Comparison of ENCODE assay signal across 9 mouse cellular contexts in the genomic region with DNA sequence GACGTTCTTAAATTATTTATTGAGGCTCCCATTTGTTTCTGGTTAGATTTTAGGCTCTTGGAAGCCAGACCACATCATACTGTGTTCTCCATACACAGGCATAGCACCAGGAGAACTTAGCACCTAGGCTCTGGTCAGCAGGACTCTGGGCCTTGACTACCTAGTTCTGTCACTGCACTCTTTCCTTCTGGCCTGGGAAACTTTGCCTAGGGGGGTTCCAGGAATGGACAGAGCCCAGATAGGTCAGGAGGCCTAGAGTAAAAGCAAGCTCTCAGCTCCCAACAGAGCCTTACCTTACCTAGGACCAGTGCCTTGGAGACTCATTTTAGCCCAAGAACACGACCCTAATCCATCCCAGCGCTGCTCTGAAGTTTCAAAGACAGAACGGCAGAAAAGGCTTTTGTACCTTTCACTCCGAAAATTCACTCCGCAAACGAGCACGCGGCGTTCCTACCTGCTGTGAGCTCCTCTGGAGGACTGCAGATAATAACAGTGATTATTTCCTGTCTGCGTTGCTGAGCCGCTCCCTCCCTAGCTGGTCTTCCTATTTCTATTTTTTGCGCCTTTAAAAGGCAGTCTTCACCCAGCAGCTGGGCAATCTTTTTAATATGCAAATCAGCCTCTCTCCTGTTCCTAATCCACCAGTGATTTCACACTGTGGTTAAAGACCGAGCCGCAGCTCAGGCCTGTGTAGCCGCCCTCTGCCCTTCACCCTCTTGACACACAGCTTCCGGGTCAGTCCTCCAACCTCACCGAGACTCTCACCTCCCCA. TPM values are rescaled to one million over a fixed set of nuclear protein-coding genes. Genes with fewer than 3 reads are reported as not detected.
DNase-seq lines count a peak whose midpoint lies in the region; ATAC-seq and TF ChIP-seq lines count a peak whose summit lies in the region.
"Had no signal": no experiment of that assay in that cellular context is flagged by ENCODE, and none has a peak within 500 bp of the region (broad histone marks: within the 10 kb centered on the region; RNA-seq: fewer than 3 reads in every experiment).

No protein-coding gene starts in this region.

- no peaks in the 10 kb centered on the region for H3K9me3 ChIP-seq in kidney, embryonic 14.5 days (ENCODE audit: control insufficient read depth, low read length)
- no peaks in the 10 kb centered on the region for H3K9me3 ChIP-seq in hindbrain, embryonic 16.5 days (ENCODE audit: control insufficient read depth, low read length)
- no peaks in the 10 kb centered on the region for H3K9me3 ChIP-seq in neural tube, embryonic 12.5 days

- no peak for TF ChIP-seq CTCF in gastrocnemius, adult 2 months (IDR thresholded peaks at IDR 0.05)

- peaks cover 6% of the 10 kb centered on the region for H3K4me1 ChIP-seq in kidney, embryonic 14.5 days (ENCODE audit: control insufficient read depth, insufficient read depth, low read length)
- peaks cover 3% of the 10 kb centered on the region; the same call in 1 of the 2 replicates for H3K4me1 ChIP-seq in brown adipose tissue, adult 24 weeks (ENCODE audit: control insufficient read depth, insufficient read depth, insufficient read length, low read length)
- peaks cover 18% of the 10 kb centered on the region for H3K4me1 ChIP-seq in hindbrain, embryonic 16.5 days (ENCODE audit: control insufficient read depth, insufficient read depth, low read depth, low read length)
- H3K4me1 ChIP-seq in neural tube, embryonic 12.5 days = peaks cover 23% of the 10 kb centered on the region

- no peak overlapping the region for H3K9ac ChIP-seq in kidney, embryonic 14.5 days (ENCODE audit: low read depth, low read length)
- H3K9ac ChIP-seq in hindbrain, embryonic 16.5 days (ENCODE audit: low read depth, low read length) = 0 out of 2 replicates have a peak overlapping the region, but pooled peaks have one; percentile 14
- 0 out of 2 replicates have a peak overlapping the region, but pooled peaks have one; percentile 13 for H3K9ac ChIP-seq in neural tube, embryonic 12.5 days

- H3K4me3 ChIP-seq in kidney, embryonic 14.5 days (ENCODE audit: low read length) = no peak overlapping the region
- H3K4me3 ChIP-seq in brown adipose tissue, adult 24 weeks (ENCODE audit: insufficient read depth, low read depth, low read length) = peak overlapping the region; percentile 16; the same call in 1 of the 2 replicates
- H3K4me3 ChIP-seq in hindbrain, embryonic 16.5 days (ENCODE audit: low read length) = 0 out of 2 replicates have a peak overlapping the region, but pooled peaks have one; percentile 3
- no peak overlapping the region for H3K4me3 ChIP-seq in neural tube, embryonic 12.5 days
- no peak overlapping the region for H3K4me3 ChIP-seq in gastrocnemius, adult 2 months

- H3K36me3 ChIP-seq in kidney, embryonic 14.5 days (ENCODE audit: control insufficient read depth, insufficient read depth, low read length) = no peaks in the 10 kb centered on the region
- H3K36me3 ChIP-seq in hindbrain, embryonic 16.5 days (ENCODE audit: control insufficient read depth, insufficient read depth, low read length) = no peaks in the 10 kb centered on the region
- no peaks in the 10 kb centered on the region for H3K36me3 ChIP-seq in neural tube, embryonic 12.5 days

- no peaks in the 10 kb centered on the region for H3K27me3 ChIP-seq in kidney, embryonic 14.5 days (ENCODE audit: control insufficient read depth, insufficient read depth, low read length)
- H3K27me3 ChIP-seq in hindbrain, embryonic 16.5 days (replicated peaks; ENCODE audit: control insufficient read depth, insufficient read depth, low read length) = no peaks in the 10 kb centered on the region
- H3K27me3 ChIP-seq in neural tube, embryonic 12.5 days (replicated peaks) = no peaks in the 10 kb centered on the region
- H3K27me3 ChIP-seq: Patski had no signal

- H3K4me2 ChIP-seq in kidney, embryonic 14.5 days (replicated peaks; ENCODE audit: low read depth, low read length) = no peak overlapping the region
- peak overlapping the region; percentile 35 for H3K4me2 ChIP-seq in hindbrain, embryonic 16.5 days (ENCODE audit: low read length)
- peak overlapping the region; percentile 35 for H3K4me2 ChIP-seq in neural tube, embryonic 12.5 days (replicated peaks)

- intact Hi-C loops in gastrocnemius, adult 2 months (cut with DNase I) = no loop called here
- intact Hi-C loops in gastrocnemius, postnatal 36 days (cut with DNase I) = no loop called here

- peak overlapping the region; percentile 48; the same call in 1 of the 2 replicates for H3K27ac ChIP-seq in kidney, embryonic 14.5 days (ENCODE audit: low read depth, low read length)
- H3K27ac ChIP-seq in brown adipose tissue, adult 24 weeks (replicated peaks; ENCODE audit: low read depth, low read length) = no peak overlapping the region
- H3K27ac ChIP-seq in hindbrain, embryonic 16.5 days (ENCODE audit: low read depth, low read length) = 0 out of 2 replicates have a peak overlapping the region, but pooled peaks have one; percentile 52
- no peak overlapping the region; the same call in 1 of the 2 replicates for H3K27ac ChIP-seq in neural tube, embryonic 12.5 days
- no peak overlapping the region; the same call in 1 of the 2 replicates for H3K27ac ChIP-seq in gastrocnemius, adult 2 months

- WGBS in kidney, embryonic 14.5 days = 24% methylated on average over 18 of the region's 18 CpGs
- 6% methylated on average over 18 of the region's 18 CpGs for WGBS in hindbrain, embryonic 16.5 days
- WGBS in neural tube, embryonic 12.5 days = 12% methylated on average over 18 of the region's 18 CpGs

- no peak for DNase-seq in kidney, postnatal 25 days
- DNase-seq in ovary, postnatal 14 days (ENCODE audit: low spot score) = no peak
- DNase-seq in gastrocnemius, adult 2 months = no peak
- DNase-seq in gastrocnemius, postnatal 36 days = no peak

- ATAC-seq in kidney, embryonic 14.5 days (ENCODE audit: low FRiP score, low TSS enrichment) = no peak
- ATAC-seq in hindbrain, embryonic 16.5 days = peak; percentile 16; the same call in 1 of the 2 replicates
- ATAC-seq in neural tube, embryonic 12.5 days (ENCODE audit: low FRiP score, low read depth) = 0 out of 2 replicates have a peak, but pooled peaks have one; percentile 18

RNA-seq across cellular contexts. Expression of gene Rab4a, which starts 52.0 kb away (rescaled TPM):
- polyA plus RNA-seq in kidney, embryonic 14.5 days (2014; fragmentation: Nextera tagmentation; extraction: Ambion mirVana) = 33.3 and 45.3 TPM in 2 replicates
- 3.0 and 3.9 TPM in 2 replicates for polyA plus RNA-seq in brown adipose tissue, adult 24 weeks (2012; ENCODE audit: insufficient read depth, insufficient read length, missing spikeins)
- 86.1 and 87.4 TPM in 2 replicates for polyA plus RNA-seq in hindbrain, embryonic 16.5 days (2015; fragmentation: Nextera tagmentation; extraction: Ambion mirVana)
- polyA plus RNA-seq in neural tube, embryonic 12.5 days (2016; fragmentation: Nextera tagmentation; extraction: Ambion mirVana) = 73.0 and 74.2 TPM in 2 replicates
- total RNA-seq in gastrocnemius, adult 2 months (2021) = 10 to 100 TPM; 12.0 to 12.4 TPM
- 10 to 100 TPM; 10.5 to 11.7 TPM for total RNA-seq in gastrocnemius, postnatal 36 days (2021)

Comparison
In these comparisons a context has a peak if more than half of its experiments do, and no peak if none do; other contexts are left out.
1. H3K27ac ChIP-seq: peak in kidney, embryonic 14.5 days (single experiment) and hindbrain, embryonic 16.5 days (single experiment); none in brown adipose tissue, adult 24 weeks (single experiment), neural tube, embryonic 12.5 days (single experiment) and gastrocnemius, adult 2 months (single experiment).
2. H3K4me3 ChIP-seq: peak in brown adipose tissue, adult 24 weeks (single experiment) and hindbrain, embryonic 16.5 days (single experiment); none in kidney, embryonic 14.5 days (single experiment), neural tube, embryonic 12.5 days (single experiment) and gastrocnemius, adult 2 months (single experiment).